Mouse (Mus musculus) left cerebral cortex, adult 2 months (tissue): ENCODE measurements around the gene Avp. TPM values are rescaled to one million over a fixed set of nuclear protein-coding genes. Genes with fewer than 3 reads are reported as not detected.

Source experiments
- DNase-seq, 2 experiments: peaks; one replicate each; pipeline ENCODE4 v3.0.0; 2021 to 2022; ENCODE audit warnings: low spot score in 2 of 2, mixed read lengths in 1 of 2; ENCODE audit errors: extremely low spot score in 1 of 2
- H3K27ac ChIP-seq: fragments of 200-600 bp; 2 replicates; pipeline ENCODE4 v1.8.1; 2022
- H3K4me3 ChIP-seq: fragments of 200-600 bp; 2 replicates; pipeline ENCODE4 v1.8.1; 2022
- CTCF ChIP-seq: fragments of 200-600 bp; IDR thresholded peaks from 2 replicates; pipeline ENCODE4 v1.8.1; 2022; ENCODE audit warnings: antibody characterized with exemption, mild to moderate bottlenecking, moderate library complexity
- intact Hi-C: fragments of 180-260 bp; cut with DNase I; formaldehyde crosslinking; loops from one replicate; pipeline ENCODE4 v1.15.1; 2025
- microRNA-seq, 2 experiments: library from miRNA; unstranded; fragments of <30 nt; microRNA quantifications; one replicate each; pipeline ENCODE4 v1.2.0; 2021
- total RNA-seq, 2 experiments: library from RNA; stranded (reverse); gene quantifications; 2 replicates each; pipeline ENCODE4 v1.2.3; 2021

The Avp gene
- total RNA-seq, 2 experiments from 2014 or later: 22.8 TPM; not detected in 1

- DNase-seq: no peak
These were observed 47.3 kb downstream of the Avp start for GRCm38 (mm10) chr2:130535017-130535416.

DNA sequence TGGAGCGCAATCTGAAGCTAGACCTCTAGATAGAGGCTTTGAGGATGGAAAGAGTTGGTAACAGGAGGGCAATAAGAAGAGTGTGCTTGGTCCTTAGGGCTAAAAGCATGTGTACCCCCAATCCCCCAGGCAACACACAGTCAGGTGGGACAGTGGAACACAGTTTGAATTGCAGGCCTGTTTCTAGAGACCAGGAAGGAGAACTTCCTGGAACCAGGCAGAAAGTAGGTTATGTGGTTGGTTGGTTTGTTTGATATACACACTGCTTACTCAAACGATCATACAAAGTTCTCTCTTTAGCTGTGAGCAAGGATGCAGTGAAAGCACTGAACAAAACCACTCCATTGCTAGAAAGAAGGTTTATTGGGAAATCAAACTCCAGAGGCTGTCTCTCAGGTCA is 50.2 kb downstream of the Avp start:
- intact Hi-C loops: no loop called here
- no peak for TF ChIP-seq CTCF
- H3K27ac ChIP-seq: no peak overlapping the region
- no peak for DNase-seq
- no peak overlapping the region for H3K4me3 ChIP-seq

More at GRCm38 (mm10) chr2:130535017-130535416, 47.3 kb downstream of the Avp start:
- TF ChIP-seq CTCF: no peak
- Histone ChIP-seq H3K4me3 (no peak overlapping the region), H3K27ac (no peak overlapping the region)
- intact Hi-C loops: no loop called here

Small RNA genes lying within 50 kb of the gene (microRNA-seq; reads per million reads assigned to microRNA genes)
- 0 reads per million in 2 experiments for gene Gm23876

Other genes with a start within 250 kb of the Avp start
- 1 to 10 TPM; 5.5 to 6.4 TPM for gene Cpxm1, start 185.0 kb downstream of the Avp start, total RNA-seq
- gene Gm28372, start 177.3 kb downstream of the Avp start, total RNA-seq: not detected
- not detected for gene 1700020A23Rik, start 177.3 kb downstream of the Avp start, total RNA-seq
- gene Tmem239, start 176.1 kb downstream of the Avp start, total RNA-seq: not detected
- gene Vps16, start 158.2 kb downstream of the Avp start, total RNA-seq: 10 to 100 TPM; 78.3 to 99.1 TPM
- 10 to 100 TPM; 23.1 to 27.9 TPM for gene Pced1a, start 157.9 kb downstream of the Avp start, total RNA-seq
- 100 to 1,000 TPM; 221 to 237 TPM for gene Ptpra, start 132.3 kb downstream of the Avp start, total RNA-seq
- gene Mrps26, start 18.8 kb downstream of the Avp start, total RNA-seq: 10 to 100 TPM; 72.6 to 75.6 TPM
- 1 to 10 TPM in 1 of 2 experiments, not detected in 1; 4.4 TPM for gene Oxt, start 6.4 kb downstream of the Avp start, total RNA-seq
- 1 to 10 TPM; 7.9 to 8.7 TPM for gene Fastkd5, start 47.5 kb upstream of the Avp start, total RNA-seq
- gene Ubox5, start 47.5 kb upstream of the Avp start, total RNA-seq: 10 to 100 TPM; 10.0 to 12.5 TPM
- 100 to 1,000 TPM; 202 to 214 TPM for gene Lzts3, start 60.2 kb upstream of the Avp start, total RNA-seq
- 100 to 1,000 TPM in 1 of 2 experiments, 10 to 100 TPM in 1; 96.3 to 106 TPM for gene Ddrgk1, start 82.1 kb upstream of the Avp start, total RNA-seq
- 10 to 100 TPM; 35.7 to 39.7 TPM for gene Itpa, start 85.1 kb upstream of the Avp start, total RNA-seq
- gene Slc4a11, start 115.0 kb upstream of the Avp start, total RNA-seq: 1 to 10 TPM; 2.3 to 2.5 TPM